Mouse (Mus musculus) hindlimb bud, embryonic 11.5 days (tissue): ENCODE results near the gene Riok2.

Source experiments
- DNase-seq: peaks from one replicate; pipeline ENCODE4 v3.0.0-alpha.2; 2012; ENCODE audit warnings: low read depth, low spot score; ENCODE audit errors: extremely low spot score

Gene Riok2

DNA sequence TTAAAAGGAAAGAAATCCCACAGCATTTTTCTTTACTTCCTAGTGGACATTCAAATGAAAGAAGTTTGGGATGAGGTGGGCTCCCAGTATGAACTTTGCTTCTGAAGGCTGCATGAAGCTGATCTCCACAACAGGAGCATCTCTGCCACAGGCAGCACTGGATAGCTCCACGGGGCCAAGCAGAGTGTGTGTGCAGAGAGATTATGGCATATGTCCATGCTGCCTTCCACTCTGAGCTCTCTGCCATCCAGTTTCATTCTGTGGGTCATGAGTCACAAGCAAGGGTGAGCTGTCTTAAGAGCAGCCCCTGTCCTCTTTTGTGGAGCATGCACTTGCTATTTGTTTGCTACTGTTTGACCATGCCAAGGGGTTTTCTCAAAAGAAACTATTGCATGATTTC is 31.5 kb downstream of the Riok2 start:
- no peak for DNase-seq

DNA sequence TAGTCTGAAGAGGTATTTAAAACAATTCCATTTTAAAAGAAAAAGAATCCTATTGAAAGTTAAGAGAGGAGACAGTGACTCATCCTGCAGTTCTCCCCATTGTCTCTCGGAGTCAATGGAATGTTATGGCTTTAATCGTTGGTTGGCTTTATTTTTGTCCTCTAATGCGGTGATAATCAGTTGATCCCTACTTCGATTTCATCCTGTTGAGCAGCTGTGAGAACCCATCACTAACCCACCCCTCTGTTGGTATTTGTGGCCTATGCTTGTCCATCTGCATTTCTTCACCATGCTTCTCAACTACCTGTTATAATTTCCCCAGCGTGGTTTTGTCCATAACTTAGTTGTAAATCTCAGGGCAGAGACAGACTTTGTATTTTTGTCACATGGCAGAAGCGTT is 34.0 kb downstream of the Riok2 start:
- no peak for DNase-seq

DNA sequence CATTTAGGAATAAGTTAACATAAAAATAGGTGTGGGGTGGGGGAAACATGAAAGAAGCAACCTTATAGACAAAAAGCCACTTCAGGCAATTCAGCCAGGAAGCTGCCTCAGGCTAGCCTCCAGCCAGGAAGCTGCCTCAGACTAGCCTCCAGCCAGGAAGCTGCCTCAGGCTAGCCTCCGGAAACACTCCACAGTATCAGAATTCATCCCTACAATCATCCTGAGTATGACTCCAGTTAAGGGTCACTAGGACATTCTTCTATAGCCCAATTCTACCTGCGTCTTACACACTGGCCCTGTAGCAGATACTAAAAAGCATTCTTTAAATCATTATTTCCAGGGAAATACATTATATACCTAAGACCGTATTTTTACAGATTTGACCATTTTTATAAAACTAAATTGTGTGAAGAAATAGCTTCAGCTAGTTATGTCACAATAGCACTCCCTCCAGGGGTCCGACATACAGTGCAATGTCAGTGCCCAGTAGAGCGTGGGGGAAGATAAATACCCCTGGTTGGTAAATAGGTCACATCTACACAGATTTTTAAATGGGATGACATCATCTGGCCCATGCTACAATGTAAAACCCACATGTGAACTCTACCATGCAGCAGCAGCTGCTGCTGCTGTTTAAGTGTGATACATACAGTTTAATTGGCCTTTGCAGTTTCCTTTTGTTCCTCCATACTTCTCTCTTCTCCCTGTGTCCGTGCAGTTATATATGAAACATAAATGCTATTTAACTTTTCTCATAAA is 34.8 kb downstream of the Riok2 start:
- DNase-seq, result no peak

DNA sequence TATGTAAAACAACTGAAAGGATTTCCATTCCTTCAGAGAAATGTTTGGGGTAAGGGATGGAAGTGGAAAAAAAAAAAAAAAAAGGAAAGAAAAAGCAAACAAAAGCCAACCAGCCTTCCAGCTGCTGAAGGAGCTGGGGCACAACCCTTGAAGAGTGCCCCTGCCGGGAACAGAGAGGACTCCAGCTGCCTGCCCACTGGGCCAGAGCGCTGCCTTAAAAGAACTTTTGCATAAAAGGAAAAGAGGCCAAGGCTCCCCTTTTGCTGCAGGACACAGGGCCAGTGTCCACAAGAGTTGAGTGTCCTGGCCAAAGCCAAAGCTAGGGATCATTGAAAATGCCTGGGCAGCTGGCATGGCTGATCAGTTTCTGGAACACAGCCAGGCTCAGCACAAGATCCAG is 35.5 kb downstream of the Riok2 start:
- no peak for DNase-seq

DNA sequence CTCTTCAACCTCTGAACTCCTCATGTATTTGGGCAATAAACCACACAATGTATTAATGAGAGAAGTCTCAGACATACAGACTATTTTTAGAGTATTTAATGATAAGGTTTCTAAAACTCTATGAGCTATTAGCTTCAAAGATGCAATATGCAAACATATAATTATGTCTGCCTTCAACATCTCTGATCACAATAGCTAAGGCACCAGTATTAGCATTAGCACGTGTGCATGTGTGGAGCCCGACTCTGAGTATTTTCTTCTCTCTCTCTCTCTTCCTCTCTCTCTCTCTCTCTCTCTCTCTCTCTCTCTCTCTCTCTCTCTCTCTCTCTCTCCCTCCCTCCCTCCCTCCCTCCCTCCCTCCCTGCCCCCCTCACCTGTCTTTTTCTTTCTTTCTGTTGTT is 37.3 kb downstream of the Riok2 start:
- DNase-seq, result no peak

DNA sequence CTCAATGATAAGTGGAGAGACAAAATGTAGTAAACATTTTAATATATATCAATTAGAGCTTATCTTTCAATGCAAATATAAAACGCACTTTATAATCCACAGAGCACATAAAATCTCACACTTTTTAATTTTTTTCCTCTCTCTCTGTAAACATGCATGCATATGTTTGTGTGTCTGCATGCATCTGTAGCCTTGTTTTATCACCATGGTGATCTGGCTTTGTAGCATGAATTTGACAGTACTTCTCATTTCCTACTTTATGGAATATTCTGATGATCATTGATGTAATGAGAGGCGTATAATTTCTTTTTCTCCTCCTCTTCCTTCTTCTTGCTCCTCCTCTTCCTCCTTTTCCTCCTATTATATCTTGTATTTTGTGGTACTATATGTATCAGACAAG is 38.1 kb downstream of the Riok2 start:
- no peak for DNase-seq

DNA sequence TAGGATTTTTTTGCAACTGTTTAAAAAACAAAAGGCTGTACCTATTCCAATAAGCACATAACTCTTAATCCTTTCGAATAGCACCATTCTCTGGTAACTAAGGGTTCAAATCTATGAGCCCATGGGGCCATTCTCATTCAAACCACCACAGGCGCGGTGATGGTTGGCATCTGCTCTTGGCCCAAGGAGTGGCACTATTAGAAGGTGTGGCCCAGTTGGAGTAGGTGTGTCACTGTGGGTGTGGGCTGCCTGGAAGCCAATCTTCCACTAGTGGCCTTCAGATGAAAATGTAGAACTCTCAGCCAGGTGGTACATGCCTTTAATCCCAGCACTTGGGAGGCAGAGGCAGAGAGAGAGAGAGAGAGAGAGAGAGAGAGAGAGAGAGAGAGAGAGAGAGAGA is 40.1 kb downstream of the Riok2 start:
- no peak for DNase-seq

DNA sequence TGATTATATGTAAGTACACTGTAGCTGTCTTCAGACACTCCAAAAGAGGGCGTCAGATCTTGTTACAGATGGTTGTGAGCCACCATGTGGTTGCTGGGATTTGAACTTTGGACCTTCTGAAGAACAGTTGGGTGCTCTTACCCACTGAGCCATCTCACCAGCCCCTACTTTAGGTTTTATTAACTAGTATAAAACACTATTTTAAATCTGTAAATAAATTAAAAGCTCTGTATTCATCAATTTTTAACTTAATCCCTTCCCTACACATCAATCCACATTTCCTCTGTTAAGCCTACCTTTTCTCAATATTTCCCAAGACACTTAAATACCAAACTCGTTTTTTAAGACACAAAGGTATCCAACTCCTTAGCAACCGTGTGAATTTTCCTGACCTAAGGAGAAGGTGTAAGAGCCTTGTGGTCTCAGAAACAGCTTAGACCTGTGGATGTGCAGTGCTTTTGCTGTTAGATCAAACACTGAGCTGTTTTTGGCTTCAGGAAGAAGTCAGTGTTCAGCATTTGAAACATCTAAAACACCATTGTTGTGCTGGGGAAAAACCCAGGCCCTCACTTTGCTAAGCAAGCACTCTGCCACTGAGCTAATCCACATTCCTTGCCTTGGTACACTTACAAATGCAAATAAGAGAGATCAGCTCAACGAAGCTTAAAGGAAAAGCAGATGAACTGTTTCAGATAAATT is 50.6 kb downstream of the Riok2 start:
- no peak for DNase-seq

DNA sequence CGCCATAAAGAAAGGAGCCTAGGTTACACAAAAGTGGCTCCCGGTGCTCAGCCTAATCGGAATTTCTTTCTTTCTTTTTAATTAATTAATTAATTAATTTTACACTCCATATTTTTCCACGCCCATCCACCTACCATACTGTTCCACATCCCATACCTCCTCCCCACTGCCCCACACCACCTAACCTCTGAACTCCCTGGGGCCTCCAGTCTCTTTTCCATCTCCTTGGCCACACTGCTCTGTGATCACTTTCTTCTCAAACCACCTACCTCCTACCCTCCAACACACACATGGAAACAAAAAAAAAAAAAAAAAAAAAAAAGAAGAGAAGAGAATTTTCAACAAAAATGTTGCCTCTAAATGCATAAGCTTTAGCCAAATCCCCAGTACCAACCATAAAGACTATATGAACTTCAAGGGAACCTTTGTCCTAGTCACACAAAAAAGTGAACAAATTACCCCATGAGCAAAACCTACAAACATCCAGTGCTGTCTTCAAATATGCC is 51.3 kb downstream of the Riok2 start:
- DNase-seq, result no peak

DNA sequence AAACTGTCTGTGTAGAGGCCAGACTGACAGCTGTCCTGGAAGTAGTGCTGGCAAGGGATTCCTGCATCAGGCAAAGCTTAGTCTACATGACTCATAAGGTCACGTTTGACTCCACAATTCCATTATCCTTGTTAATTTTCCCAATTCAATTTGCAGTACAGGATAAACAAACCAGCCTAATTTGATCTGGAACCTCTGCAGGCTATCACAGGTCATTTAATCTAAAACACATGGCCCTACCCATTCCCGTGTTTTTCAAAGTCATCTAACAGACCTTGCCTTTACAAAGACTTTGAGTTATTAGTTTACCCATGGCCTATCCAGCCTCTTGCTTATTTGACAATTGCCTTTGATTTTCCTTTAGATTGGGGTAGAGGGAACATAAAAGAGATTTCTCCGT is 51.8 kb downstream of the Riok2 start:
- no peak for DNase-seq

DNA sequence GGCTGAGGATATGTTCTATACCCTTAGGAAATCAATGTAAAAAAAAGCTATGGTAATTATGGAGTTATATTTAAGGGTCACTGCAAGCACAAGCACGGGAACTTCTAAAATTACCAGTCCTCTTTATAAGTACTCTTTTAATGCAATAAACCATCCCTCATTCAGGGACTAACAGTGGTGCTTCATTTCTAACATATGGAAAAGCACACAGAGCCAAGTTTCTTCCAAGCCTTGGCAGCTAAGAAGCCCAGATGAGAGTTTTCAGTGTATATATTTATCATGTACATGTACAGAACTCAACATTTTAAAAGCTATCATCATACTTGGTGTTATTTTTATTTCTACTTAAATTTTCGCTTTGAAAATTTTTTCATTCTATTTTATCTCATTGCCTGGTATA is 54.8 kb downstream of the Riok2 start:
- DNase-seq, result no peak

DNA sequence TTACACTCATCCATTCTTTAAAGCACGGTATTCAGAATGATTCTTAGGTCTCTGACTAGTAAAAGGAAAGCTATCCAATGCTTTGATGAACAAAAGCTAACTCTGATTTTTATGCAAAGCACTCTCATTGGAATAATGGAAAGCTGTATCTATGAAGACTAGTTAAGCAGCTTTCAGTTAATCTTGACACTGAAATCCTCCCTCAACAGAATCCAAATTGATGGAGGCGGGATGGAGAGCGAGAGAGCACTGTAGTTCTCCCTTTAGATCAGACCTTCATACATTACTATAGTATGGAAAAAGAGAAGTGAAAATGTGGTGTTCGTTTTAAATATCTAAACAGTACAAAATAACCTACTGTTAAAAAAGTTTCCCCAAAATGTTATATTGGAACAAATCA is 59.6 kb downstream of the Riok2 start:
- DNase-seq, result no peak

DNA sequence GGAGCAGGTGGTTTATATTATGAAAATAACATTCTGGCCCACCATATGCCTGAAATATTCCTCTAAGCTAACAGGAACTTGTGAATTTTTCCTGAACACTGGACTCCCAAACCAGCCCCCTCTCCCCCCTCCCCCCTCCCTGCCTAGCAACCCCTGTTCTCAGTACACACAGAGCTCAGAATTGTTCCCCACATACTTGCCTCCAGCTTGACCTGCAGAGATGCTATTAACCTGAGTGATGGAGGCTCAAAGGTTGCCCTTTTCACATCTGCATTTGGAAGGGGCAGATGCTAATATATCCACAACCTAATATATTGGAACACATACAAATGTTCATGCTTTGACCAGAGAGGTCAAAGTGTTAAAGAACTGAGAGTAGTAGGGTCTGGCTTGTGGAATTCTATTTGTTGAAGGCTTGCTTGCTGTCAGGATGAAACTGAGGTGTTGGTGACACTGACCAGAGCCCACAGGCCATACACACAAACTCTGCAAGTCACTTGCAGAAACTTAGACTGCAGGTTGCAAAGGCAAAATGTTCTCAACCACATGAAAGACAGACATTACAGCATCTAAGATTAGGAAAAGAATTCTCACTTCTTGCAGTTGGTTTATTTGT is 64.6 kb downstream of the Riok2 start:
- peak; percentile 92 for DNase-seq

DNA sequence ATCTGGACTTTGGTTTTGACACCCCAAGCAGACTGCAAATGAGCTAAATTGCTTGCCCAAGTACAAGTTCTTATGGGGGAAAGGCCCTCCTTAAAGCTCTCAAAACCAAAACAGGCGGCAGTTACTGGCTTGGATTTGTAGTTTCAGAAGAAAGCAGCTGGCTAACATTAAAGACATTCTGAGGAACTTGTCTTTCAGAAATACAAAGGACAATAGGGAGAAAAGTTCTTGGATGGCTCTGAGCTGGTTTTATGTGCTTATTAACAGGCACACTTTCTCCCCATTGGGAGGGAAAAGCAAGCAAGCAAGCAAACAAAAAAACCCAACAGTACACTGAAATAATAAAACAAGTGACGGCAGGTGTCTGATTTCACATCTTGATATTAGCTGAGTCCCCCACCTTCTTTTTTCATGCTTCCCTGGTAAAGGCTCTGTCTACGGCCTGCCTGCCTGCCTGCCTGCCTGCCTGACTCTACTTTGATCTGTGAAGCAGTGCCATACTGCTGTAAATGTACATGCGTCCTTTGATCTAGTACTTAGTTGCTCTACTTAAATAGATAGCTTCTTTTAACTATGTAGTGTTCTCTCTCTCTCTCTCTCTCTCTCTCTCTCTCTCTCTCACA is 67.9 kb downstream of the Riok2 start:
- DNase-seq, result no peak

DNA sequence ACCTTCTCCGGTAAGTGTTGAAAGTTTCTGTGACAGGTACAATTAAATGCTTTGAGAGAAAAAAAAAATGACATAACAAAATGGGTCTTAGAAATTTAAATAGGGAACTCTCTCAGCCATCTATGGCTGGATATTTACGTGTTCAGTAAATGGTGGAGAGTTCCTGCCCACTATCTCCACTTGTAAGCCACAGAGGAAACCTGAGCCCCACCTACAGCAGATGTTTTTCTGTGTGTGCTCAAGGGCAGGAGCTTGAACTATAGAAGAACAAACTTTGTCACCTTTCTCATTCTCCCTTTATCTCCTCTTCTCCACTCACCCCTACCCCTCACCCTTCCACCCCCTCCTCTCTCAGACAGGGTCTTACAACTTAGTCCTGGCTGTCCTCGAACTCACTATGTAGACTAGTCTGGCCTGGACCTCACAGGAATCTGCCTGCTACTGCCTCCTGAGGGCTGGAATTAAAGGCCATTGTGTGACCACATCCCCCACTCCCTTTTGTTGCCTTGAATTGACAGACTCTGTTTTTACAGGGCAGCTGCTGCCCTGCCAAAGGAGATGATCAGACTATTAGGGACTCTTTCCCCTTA is 70.3 kb downstream of the Riok2 start:
- no peak for DNase-seq
